Mouse (Mus musculus): ENCODE data around the gene Rhoa. TPM values are rescaled to one million over a fixed set of nuclear protein-coding genes. Genes with fewer than 3 reads are reported as not detected.

Rhoa gene
- polyA plus RNA-seq, 1 experiment from 2014 or later: 379 TPM

DNA sequence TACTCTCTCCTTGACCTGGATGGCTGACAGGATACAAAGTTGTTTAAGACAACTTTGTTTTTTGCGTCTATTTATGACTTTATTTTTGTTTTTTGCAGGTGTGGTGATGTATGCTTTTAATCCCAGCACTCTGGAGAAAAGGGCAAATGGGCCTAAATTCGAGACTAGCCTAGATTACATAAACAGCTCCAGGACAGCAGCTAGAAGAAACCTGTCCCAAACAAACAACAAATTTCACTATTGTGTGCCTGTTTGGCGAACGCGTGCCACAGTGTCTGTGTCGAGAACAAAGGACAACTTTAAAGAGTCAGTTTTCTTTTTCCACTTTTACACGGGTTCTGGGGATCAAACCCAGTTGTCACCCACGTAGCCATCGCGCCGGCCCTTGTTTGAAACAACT lies 41.1 kb downstream of the Rhoa start:
- H3K4me1 ChIP-seq: peaks cover 18% of the 10 kb centered on the region
- H3K9me3 ChIP-seq: no peaks in the 10 kb centered on the region
- peaks cover 23% of the 10 kb centered on the region for H3K36me3 ChIP-seq
- H3K27ac ChIP-seq (replicated peaks): peak overlapping the region; percentile 94
- H3K27me3 ChIP-seq: no peaks in the 10 kb centered on the region
- 9% methylated on average over 11 of the region's 11 CpGs for WGBS
- H3K4me2 ChIP-seq (replicated peaks): peak overlapping the region; percentile 86
- no peak for ATAC-seq (ENCODE audit: low FRiP score, low read depth)
- peak overlapping the region; percentile 92 for H3K9ac ChIP-seq (replicated peaks)
- H3K4me3 ChIP-seq: peak overlapping the region; percentile 77

DNA sequence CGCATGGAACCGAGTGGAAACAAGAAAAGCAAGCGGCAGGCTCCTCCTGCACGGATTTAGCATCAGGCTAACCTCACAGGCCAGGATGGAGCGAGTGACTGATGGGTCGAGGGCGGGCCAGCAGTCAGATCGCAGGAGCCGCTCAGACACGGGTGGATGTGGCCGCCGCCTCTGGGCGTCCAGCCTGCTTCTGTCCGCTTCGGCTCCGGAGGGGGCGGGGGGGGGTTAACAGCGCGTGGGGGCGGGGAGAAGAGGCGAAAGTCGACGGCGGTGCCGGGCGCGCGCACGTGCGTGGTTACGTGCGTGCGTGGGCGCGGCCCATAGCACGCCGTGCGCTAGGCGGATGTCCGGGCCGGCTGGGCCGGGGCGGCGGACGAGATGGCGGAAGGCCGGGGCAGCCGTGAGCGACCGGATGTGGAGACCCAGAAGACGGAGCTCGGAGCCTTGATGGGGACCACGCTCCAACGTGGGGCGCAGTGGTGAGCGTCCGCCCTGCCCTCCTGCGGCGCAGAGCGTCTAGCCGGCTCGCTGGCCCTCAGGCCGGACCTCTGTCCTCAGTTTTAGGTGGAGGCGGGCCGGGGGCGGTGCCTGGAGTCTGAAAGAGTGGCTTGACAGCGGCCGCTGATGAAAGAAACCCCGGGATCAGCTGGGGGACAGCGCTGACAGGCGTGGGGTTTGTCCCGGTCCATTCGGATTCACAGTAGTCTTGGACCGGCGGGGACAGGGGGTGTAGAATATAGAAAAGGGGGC lies 41.8 kb downstream of the Rhoa start, which contains the start of gene Usp4:
Gene Usp4, plus strand, starts transcription at position 314 of the 750 bp plus-strand sequence.
- Histone ChIP-seq H3K27me3 (no peaks in the 10 kb centered on the region), H3K4me1 (peaks cover 18% of the 10 kb centered on the region), H3K4me3 (peak within 1 kb of the TSS; percentile 77), H3K9me3 (no peaks in the 10 kb centered on the region), H3K27ac (replicated peaks) (peak within 1 kb of the TSS; percentile 94), H3K36me3 (peaks cover 30% of the 10 kb centered on the region), H3K9ac (replicated peaks) (peak within 1 kb of the TSS; percentile 92), H3K4me2 (replicated peaks) (peak within 1 kb of the TSS; percentile 86)
- under 1% methylated on average over 74 of the region's 75 CpGs for WGBS
- peak; percentile 96 for ATAC-seq (ENCODE audit: low FRiP score, low read depth)

DNA sequence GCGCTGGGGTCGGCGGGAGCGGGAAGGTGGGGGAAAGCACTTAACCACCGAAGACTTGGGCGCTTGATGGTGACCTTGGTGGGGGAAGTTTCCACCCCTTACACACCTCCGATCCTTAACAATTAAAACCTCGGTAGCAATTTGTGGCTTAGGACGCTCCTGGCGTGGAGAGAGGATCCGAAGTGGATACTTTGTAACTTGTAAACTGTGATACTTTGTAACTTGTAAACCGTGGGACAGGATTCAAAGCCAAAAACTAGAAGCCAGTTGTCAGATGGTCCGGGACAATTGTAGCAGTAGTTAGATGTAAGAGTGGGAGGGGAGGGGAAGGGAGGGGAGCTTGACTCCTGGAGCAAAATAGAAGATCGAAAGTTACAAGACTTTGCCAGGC lies 42.4 kb downstream of the Rhoa start:
- H3K4me2 ChIP-seq (replicated peaks): peak overlapping the region; percentile 86
- peak overlapping the region; percentile 77 for H3K4me3 ChIP-seq
- H3K36me3 ChIP-seq: peaks cover 36% of the 10 kb centered on the region
- no peaks in the 10 kb centered on the region for H3K9me3 ChIP-seq
- 9% methylated on average over 14 of the region's 14 CpGs for WGBS
- peak overlapping the region; percentile 92 for H3K9ac ChIP-seq (replicated peaks)
- ATAC-seq (ENCODE audit: low FRiP score, low read depth): no peak
- no peaks in the 10 kb centered on the region for H3K27me3 ChIP-seq
- peaks cover 18% of the 10 kb centered on the region for H3K4me1 ChIP-seq
- peak overlapping the region; percentile 94; the same call in 1 of the 2 replicates for H3K27ac ChIP-seq (replicated peaks)

DNA sequence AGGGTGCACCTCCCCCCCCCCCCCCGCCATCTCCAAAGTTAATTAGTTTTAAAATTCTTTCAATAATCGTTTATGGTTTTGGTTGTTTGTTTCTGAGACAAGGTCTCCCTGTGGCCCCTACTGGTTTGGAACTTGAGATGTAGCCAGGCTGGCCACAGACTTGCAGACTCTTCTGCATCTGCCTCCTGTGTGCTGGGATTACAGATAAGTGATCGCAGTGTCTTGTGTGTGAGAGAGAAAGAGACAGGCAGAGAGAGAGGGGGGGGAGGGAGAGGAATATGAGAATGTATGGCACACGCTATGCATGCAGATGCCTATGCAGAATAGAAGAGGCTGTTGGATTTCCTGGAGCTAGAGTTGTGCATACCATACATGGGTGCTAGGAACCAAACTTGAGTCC lies 43.8 kb downstream of the Rhoa start:
- no peak overlapping the region for H3K4me2 ChIP-seq (replicated peaks)
- no peaks in the 10 kb centered on the region for H3K27me3 ChIP-seq
- no peak overlapping the region for H3K27ac ChIP-seq (replicated peaks)
- peaks cover 18% of the 10 kb centered on the region for H3K4me1 ChIP-seq
- H3K9me3 ChIP-seq: no peaks in the 10 kb centered on the region
- no peak overlapping the region for H3K4me3 ChIP-seq
- no peak for ATAC-seq (ENCODE audit: low FRiP score, low read depth)
- 93% methylated on average over 4 of the region's 4 CpGs for WGBS
- H3K9ac ChIP-seq (replicated peaks): no peak overlapping the region
- peaks cover 50% of the 10 kb centered on the region for H3K36me3 ChIP-seq

DNA sequence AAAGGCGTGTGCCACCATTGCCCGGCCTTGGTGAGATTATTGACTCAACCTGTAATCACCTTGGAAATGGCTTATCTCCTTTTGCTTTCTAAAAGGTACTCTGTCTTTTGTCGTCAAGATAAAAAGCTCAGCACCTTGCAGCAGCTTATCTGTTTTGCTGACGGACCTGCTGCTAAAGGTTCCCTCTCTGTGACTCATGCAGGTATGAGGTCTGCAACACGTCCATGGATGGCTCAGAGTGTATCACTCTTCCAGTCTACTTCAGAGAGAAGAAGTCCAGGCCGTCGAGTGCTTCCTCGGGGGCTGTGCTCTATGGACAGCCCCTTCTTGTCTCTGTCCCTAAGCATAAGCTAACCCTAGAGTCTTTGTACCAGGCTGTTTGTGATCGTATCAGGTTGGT lies 72.3 kb downstream of the Rhoa start:
- H3K4me2 ChIP-seq (replicated peaks): no peak overlapping the region
- no peaks in the 10 kb centered on the region for H3K27me3 ChIP-seq
- H3K36me3 ChIP-seq: peaks cover 88% of the 10 kb centered on the region
- no peak overlapping the region for H3K4me3 ChIP-seq
- 95% methylated on average over 9 of the region's 9 CpGs for WGBS
- no peaks in the 10 kb centered on the region for H3K4me1 ChIP-seq
- no peaks in the 10 kb centered on the region for H3K9me3 ChIP-seq
- no peak overlapping the region for H3K27ac ChIP-seq (replicated peaks)
- H3K9ac ChIP-seq (replicated peaks): no peak overlapping the region
- ATAC-seq (ENCODE audit: low FRiP score, low read depth): no peak

DNA sequence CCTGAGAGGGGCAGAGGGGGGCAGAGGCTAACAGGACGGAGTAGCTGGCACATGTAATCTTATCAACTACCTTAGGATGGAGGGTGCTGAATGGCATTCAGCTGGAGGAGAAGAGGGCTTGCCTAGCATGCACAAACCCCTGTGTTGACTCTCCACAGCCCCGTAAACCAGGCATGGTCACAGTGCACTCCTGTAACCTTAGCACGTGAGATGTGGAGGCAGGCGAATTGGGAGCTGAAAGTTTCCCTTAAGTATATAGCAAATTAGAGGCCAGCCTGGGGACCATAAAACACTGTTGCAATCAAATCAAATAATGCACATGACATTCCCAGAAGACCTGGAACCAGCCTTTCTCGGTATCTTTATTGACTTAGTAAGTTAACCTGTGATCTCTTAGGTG lies 72.8 kb downstream of the Rhoa start:
- H3K9me3 ChIP-seq: no peaks in the 10 kb centered on the region
- H3K27me3 ChIP-seq: no peaks in the 10 kb centered on the region
- WGBS: 95% methylated on average over 5 of the region's 5 CpGs
- no peak overlapping the region for H3K9ac ChIP-seq (replicated peaks)
- no peak overlapping the region for H3K4me3 ChIP-seq
- no peak for ATAC-seq (ENCODE audit: low FRiP score, low read depth)
- H3K4me1 ChIP-seq: no peaks in the 10 kb centered on the region
- no peak overlapping the region for H3K4me2 ChIP-seq (replicated peaks)
- peaks cover 88% of the 10 kb centered on the region for H3K36me3 ChIP-seq
- no peak overlapping the region for H3K27ac ChIP-seq (replicated peaks)

DNA sequence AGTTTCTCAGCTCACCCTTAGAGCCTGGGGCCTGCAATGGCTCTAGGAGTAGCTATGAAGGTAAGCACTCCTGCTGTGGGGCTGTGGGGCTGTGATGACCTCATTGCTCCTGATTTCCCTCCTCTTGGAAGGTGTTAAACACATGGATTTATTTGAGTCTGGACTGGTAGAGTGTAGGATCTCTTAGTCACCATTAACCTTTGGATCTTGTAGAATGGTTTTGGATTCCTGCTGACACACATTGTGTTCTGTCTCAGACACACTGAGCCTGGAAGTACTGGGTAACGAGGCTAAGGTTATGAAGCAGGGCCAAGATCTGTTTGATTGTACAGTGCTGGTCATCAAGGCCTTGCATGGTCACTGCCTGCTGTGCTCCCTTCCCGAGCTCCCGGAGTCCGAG lies 73.4 kb downstream of the Rhoa start:
- WGBS: 90% methylated on average over 4 of the region's 4 CpGs
- Histone ChIP-seq H3K36me3 (peaks cover 88% of the 10 kb centered on the region), H3K4me2 (replicated peaks) (no peak overlapping the region)

DNA sequence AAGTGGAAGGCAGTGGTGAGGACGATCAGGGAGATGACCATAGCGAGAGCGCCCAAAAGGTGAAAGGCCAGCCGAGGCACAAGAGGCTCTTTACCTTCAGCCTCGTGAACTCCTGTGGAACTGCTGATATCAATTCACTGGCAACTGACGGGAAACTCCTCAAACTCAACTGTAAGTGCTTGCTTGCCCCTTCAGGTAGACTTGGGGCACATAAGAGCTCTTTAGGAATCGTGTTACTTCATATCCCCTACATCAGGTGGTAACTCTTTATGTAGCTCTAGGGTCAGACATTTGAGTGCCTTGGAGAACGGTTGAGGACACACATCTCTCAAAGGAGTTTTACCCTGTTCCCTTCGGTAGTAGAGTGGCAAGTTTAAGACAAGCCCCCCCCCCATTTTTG lies 75.5 kb downstream of the Rhoa start:
- Histone ChIP-seq H3K36me3 (peaks cover 88% of the 10 kb centered on the region), H3K27me3 (no peaks in the 10 kb centered on the region), H3K27ac (replicated peaks) (no peak overlapping the region), H3K4me1 (no peaks in the 10 kb centered on the region), H3K9me3 (no peaks in the 10 kb centered on the region), H3K4me2 (replicated peaks) (no peak overlapping the region), H3K9ac (replicated peaks) (no peak overlapping the region), H3K4me3 (no peak overlapping the region)
- ATAC-seq (ENCODE audit: low FRiP score, low read depth): no peak
- 94% methylated on average over 9 of the region's 9 CpGs for WGBS

More for the DNA sequence above, 73.4 kb downstream of the Rhoa start:
- Histone ChIP-seq H3K4me1 (no peaks in the 10 kb centered on the region), H3K9me3 (no peaks in the 10 kb centered on the region), H3K27me3 (no peaks in the 10 kb centered on the region), H3K9ac (replicated peaks) (no peak overlapping the region), H3K27ac (replicated peaks) (no peak overlapping the region), H3K4me3 (no peak overlapping the region)
- no peak for ATAC-seq (ENCODE audit: low FRiP score, low read depth)

DNA sequence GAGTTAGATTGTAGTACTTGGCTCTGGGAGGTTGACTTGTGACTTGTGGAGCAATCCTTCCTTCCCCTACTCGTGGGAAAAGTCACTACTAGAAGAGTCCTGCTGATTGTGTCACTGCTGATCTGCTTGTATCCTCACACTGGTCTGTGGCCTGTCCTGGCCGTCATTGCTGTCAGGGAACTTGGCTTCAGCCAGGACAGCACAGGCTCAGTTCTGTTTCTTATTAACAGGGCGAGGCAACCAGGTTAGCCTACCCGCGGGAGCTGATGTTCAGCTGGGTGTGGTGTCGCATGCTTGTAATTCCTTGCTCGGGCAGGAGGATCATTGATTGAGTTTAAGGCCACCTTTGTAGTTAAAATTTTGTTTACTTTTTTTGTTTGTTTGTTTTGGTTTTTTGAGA lies 79.1 kb downstream of the Rhoa start:
- peaks cover 93% of the 10 kb centered on the region for H3K36me3 ChIP-seq
- no peak overlapping the region for H3K4me2 ChIP-seq (replicated peaks)
- WGBS: 86% methylated on average over 7 of the region's 7 CpGs
- H3K9me3 ChIP-seq: no peaks in the 10 kb centered on the region
- H3K27ac ChIP-seq (replicated peaks): no peak overlapping the region
- no peak for ATAC-seq (ENCODE audit: low FRiP score, low read depth)
- H3K27me3 ChIP-seq: no peaks in the 10 kb centered on the region
- H3K4me3 ChIP-seq: no peak overlapping the region
- H3K9ac ChIP-seq (replicated peaks): no peak overlapping the region
- H3K4me1 ChIP-seq: no peaks in the 10 kb centered on the region

DNA sequence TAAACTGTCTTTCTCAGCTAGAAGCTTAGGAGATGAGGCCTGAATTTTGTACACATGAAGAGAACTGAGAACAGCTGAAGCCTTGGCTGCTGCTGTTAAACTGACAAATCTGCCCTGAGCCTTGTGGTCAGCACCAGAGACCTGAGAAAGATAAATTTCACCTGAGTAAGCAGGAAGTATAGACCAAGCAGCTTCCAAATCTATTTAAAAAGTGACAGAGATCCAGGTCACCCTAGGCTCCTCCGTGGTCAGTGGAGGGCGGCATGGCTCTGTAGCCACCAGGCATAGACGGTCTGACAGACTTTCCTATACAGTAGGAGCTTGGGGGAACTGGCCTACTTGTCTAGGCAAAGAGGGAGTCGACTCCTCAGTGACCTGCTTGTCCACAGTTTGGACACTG lies 80.9 kb downstream of the Rhoa start:
- Histone ChIP-seq H3K4me1 (no peaks in the 10 kb centered on the region), H3K36me3 (peaks cover 88% of the 10 kb centered on the region), H3K9me3 (no peaks in the 10 kb centered on the region), H3K4me2 (replicated peaks) (no peak overlapping the region), H3K9ac (replicated peaks) (no peak overlapping the region), H3K4me3 (no peak overlapping the region), H3K27ac (replicated peaks) (no peak overlapping the region), H3K27me3 (no peaks in the 10 kb centered on the region)
- no peak for ATAC-seq (ENCODE audit: low FRiP score, low read depth)
- 91% methylated on average over 4 of the region's 4 CpGs for WGBS
